10 mouse cellular contexts compared by ENCODE assay signal in genomic region chr7:6213144-6213543, GRCm38 (mm10). TPM values are rescaled to one million over a fixed set of nuclear protein-coding genes. Genes with fewer than 3 reads are reported as not detected.
DNase-seq lines count a peak whose midpoint lies in the region; ATAC-seq and TF ChIP-seq lines count a peak whose summit lies in the region.
"Had no signal": no experiment of that assay in that cellular context is flagged by ENCODE, and none has a peak within 500 bp of the region (broad histone marks: within the 10 kb centered on the region; RNA-seq: fewer than 3 reads in every experiment).

No protein-coding gene starts in this region.

- no peak overlapping the region for H3K4me2 ChIP-seq in liver, postnatal 0 days (ENCODE audit: low read depth, low read length)
- no peak overlapping the region for H3K4me2 ChIP-seq in midbrain, embryonic 14.5 days (ENCODE audit: low read length)

- intact Hi-C loops in left cerebral cortex, postnatal 25 days (cut with DNase I), result no loop called here

- no peak overlapping the region for H3K4me3 ChIP-seq in cerebellum, adult 2 months (replicated peaks; ENCODE audit: insufficient read depth, low read depth, low read length)
- no peak overlapping the region for H3K4me3 ChIP-seq in liver, postnatal 0 days (ENCODE audit: low read depth, low read length)
- no peak overlapping the region for H3K4me3 ChIP-seq in midbrain, embryonic 14.5 days (replicated peaks; ENCODE audit: low read depth, low read length)
- H3K4me3 ChIP-seq: megakaryocyte, embryonic 14.5 days had no signal

- no peak for ATAC-seq in liver, postnatal 0 days
- no peak for ATAC-seq in midbrain, embryonic 14.5 days (ENCODE audit: low FRiP score, low TSS enrichment)

- TF ChIP-seq EP300 in liver, postnatal 0 days (IDR thresholded peaks at IDR 0.05; ENCODE audit: low read depth), result no peak

- TF ChIP-seq POLR2A in cerebellum, adult 2 months (IDR thresholded peaks at IDR 0.05; ENCODE audit: borderline replicate concordance, insufficient read depth, low read length), result no peak

- peak; percentile 14 to 33 for DNase-seq in cerebellum, adult 2 months
- DNase-seq in cerebellum, postnatal 4 days (ENCODE audit: low spot score in 2 of 2), result no peak
- DNase-seq in 416B (ENCODE audit: low read depth), result peak; percentile 42
- peak; percentile 57 to 66 for DNase-seq in adrenal gland, postnatal 36 days
- DNase-seq in liver, postnatal 0 days, result peak; percentile 24
- no peak for DNase-seq in midbrain, embryonic 14.5 days
- DNase-seq in left cerebral cortex, postnatal 25 days (ENCODE audit: low spot score in 2 of 2), result no peak
- no peak for DNase-seq in retina, postnatal 1 day

- no peaks in the 10 kb centered on the region for H3K9me3 ChIP-seq in liver, postnatal 0 days (ENCODE audit: low read length)
- H3K9me3 ChIP-seq in midbrain, embryonic 14.5 days (ENCODE audit: control insufficient read depth, low read length), result no peaks in the 10 kb centered on the region; the same call in 1 of the 2 replicates

- no peaks in the 10 kb centered on the region for H3K27me3 ChIP-seq in cerebellum, adult 2 months (ENCODE audit: control insufficient read depth, insufficient read depth, low read length)
- no peaks in the 10 kb centered on the region for H3K27me3 ChIP-seq in liver, postnatal 0 days (ENCODE audit: insufficient read depth, low read length)
- H3K27me3 ChIP-seq in midbrain, embryonic 14.5 days (ENCODE audit: control insufficient read depth, insufficient read depth, low read length), result no peaks in the 10 kb centered on the region
- H3K27me3 ChIP-seq: megakaryocyte, embryonic 14.5 days had no signal

- H3K36me3 ChIP-seq in liver, postnatal 0 days (replicated peaks; ENCODE audit: insufficient read depth, low read length), result no peaks in the 10 kb centered on the region
- no peaks in the 10 kb centered on the region for H3K36me3 ChIP-seq in midbrain, embryonic 14.5 days (ENCODE audit: control insufficient read depth, insufficient read depth, low read length)

- no peak overlapping the region for H3K27ac ChIP-seq in cerebellum, adult 2 months (ENCODE audit: insufficient read depth, low read length)
- no peak overlapping the region for H3K27ac ChIP-seq in liver, postnatal 0 days (ENCODE audit: low read depth)
- no peak overlapping the region for H3K27ac ChIP-seq in midbrain, embryonic 14.5 days (replicated peaks; ENCODE audit: low read depth, low read length)

- peak; percentile 51 for TF ChIP-seq CTCF in cerebellum, adult 2 months (IDR thresholded peaks at IDR 0.05; ENCODE audit: borderline replicate concordance, insufficient read depth, low read depth, low read length)
- peak; percentile 50 for TF ChIP-seq CTCF in liver, postnatal 0 days (IDR thresholded peaks at IDR 0.05; ENCODE audit: low read depth)

- no peaks in the 10 kb centered on the region for H3K4me1 ChIP-seq in cerebellum, adult 2 months (ENCODE audit: control insufficient read depth, insufficient read depth, low read length)
- no peaks in the 10 kb centered on the region for H3K4me1 ChIP-seq in liver, postnatal 0 days (ENCODE audit: insufficient read depth)
- no peaks in the 10 kb centered on the region for H3K4me1 ChIP-seq in midbrain, embryonic 14.5 days (ENCODE audit: control insufficient read depth, insufficient read depth, low read length)
- H3K4me1 ChIP-seq: megakaryocyte, embryonic 14.5 days had no signal

- WGBS in cerebellum, adult 2 months, result 47% methylated on average over 5 of the region's 5 CpGs
- 36% methylated on average over 5 of the region's 5 CpGs for WGBS in liver, postnatal 0 days (ENCODE audit: insufficient replicate concordance)
- WGBS in midbrain, embryonic 14.5 days, result 47% methylated on average over 5 of the region's 5 CpGs

- H3K9ac ChIP-seq in liver, postnatal 0 days (replicated peaks), result no peak overlapping the region
- no peak overlapping the region for H3K9ac ChIP-seq in midbrain, embryonic 14.5 days (replicated peaks; ENCODE audit: low read length)

RNA-seq across cellular contexts. Expression of gene Zscan5b, which starts 8.9 kb away (rescaled TPM):
- polyA plus RNA-seq in cerebellum, adult 2 months (2012; rRNA removed), result not detected in 2 replicates
- total RNA-seq in adrenal gland, postnatal 36 days (2021), result not detected
- not detected in 2 replicates for polyA plus RNA-seq in liver, postnatal 0 days (2015; fragmentation: Nextera tagmentation; extraction: Ambion mirVana)
- not detected in 2 replicates for polyA plus RNA-seq in midbrain, embryonic 14.5 days (2014; fragmentation: Nextera tagmentation; extraction: Ambion mirVana)
- total RNA-seq in left cerebral cortex, postnatal 25 days (2021), result not detected
- polyA plus RNA-seq: heart, embryonic 14.5 days had no signal

RNA-seq across cellular contexts. Expression of gene Galp, which starts 16.3 kb away (rescaled TPM):
- polyA plus RNA-seq in cerebellum, adult 2 months (2012; rRNA removed), result not detected in 2 replicates
- not detected for total RNA-seq in adrenal gland, postnatal 36 days (2021)
- not detected in 2 replicates for polyA plus RNA-seq in liver, postnatal 0 days (2015; fragmentation: Nextera tagmentation; extraction: Ambion mirVana)
- not detected in 2 replicates for polyA plus RNA-seq in midbrain, embryonic 14.5 days (2014; fragmentation: Nextera tagmentation; extraction: Ambion mirVana)
- total RNA-seq in left cerebral cortex, postnatal 25 days (2021), result not detected
- polyA plus RNA-seq: heart, embryonic 14.5 days had no signal

RNA-seq across cellular contexts. Expression of gene Epp13, which starts 39.4 kb away (rescaled TPM):
- polyA plus RNA-seq in cerebellum, adult 2 months (2012; rRNA removed), result not detected in 2 replicates
- total RNA-seq in adrenal gland, postnatal 36 days (2021), result not detected
- not detected in 2 replicates for polyA plus RNA-seq in liver, postnatal 0 days (2015; fragmentation: Nextera tagmentation; extraction: Ambion mirVana)
- polyA plus RNA-seq in midbrain, embryonic 14.5 days (2014; fragmentation: Nextera tagmentation; extraction: Ambion mirVana), result not detected in 2 replicates
- not detected for total RNA-seq in left cerebral cortex, postnatal 25 days (2021)
- polyA plus RNA-seq: heart, embryonic 14.5 days had no signal

RNA-seq across cellular contexts. Expression of gene Zfp444, which starts 41.1 kb away (rescaled TPM):
- 52.0 and 52.2 TPM in 2 replicates for polyA plus RNA-seq in cerebellum, adult 2 months (2012; rRNA removed)
- total RNA-seq in adrenal gland, postnatal 36 days (2021), result 10 to 100 TPM; 26.4 to 35.9 TPM
- 26.0 and 27.3 TPM in 2 replicates for polyA plus RNA-seq in liver, postnatal 0 days (2015; fragmentation: Nextera tagmentation; extraction: Ambion mirVana)
- polyA plus RNA-seq in midbrain, embryonic 14.5 days (2014; fragmentation: Nextera tagmentation; extraction: Ambion mirVana), result 82.8 and 94.7 TPM in 2 replicates
- 10 to 100 TPM; 56.7 to 69.6 TPM for total RNA-seq in left cerebral cortex, postnatal 25 days (2021)

RNA-seq across cellular contexts. Expression of gene Zfp787, which starts 57.3 kb away (rescaled TPM):
- 45.2 and 45.9 TPM in 2 replicates for polyA plus RNA-seq in cerebellum, adult 2 months (2012; rRNA removed)
- total RNA-seq in adrenal gland, postnatal 36 days (2021), result 10 to 100 TPM; 35.1 to 50.9 TPM
- polyA plus RNA-seq in liver, postnatal 0 days (2015; fragmentation: Nextera tagmentation; extraction: Ambion mirVana), result 38.1 and 39.5 TPM in 2 replicates
- 12.0 and 19.1 TPM in 2 replicates for polyA plus RNA-seq in midbrain, embryonic 14.5 days (2014; fragmentation: Nextera tagmentation; extraction: Ambion mirVana)
- total RNA-seq in left cerebral cortex, postnatal 25 days (2021), result 10 to 100 TPM; 25.1 to 27.3 TPM

Comparison
In these comparisons a context has a peak if more than half of its experiments do, and no peak if none do; other contexts are left out.
1. DNase-seq: peak in cerebellum, adult 2 months (2 of 2), 416B (single experiment), adrenal gland, postnatal 36 days (2 of 2) and liver, postnatal 0 days (single experiment); none in cerebellum, postnatal 4 days (0 of 2), midbrain, embryonic 14.5 days (single experiment), left cerebral cortex, postnatal 25 days (0 of 2) and retina, postnatal 1 day (single experiment).